Mouse (Mus musculus): ENCODE data around the gene Tulp2. TPM values are rescaled to one million over a fixed set of nuclear protein-coding genes. Genes with fewer than 3 reads are reported as not detected.

Gene Tulp2
- polyA plus RNA-seq (2014; fragmentation: Nextera tagmentation; extraction: Ambion mirVana), result 1.5 and 2.2 TPM in 2 replicates

- H3K9ac ChIP-seq (ENCODE audit: low read depth, low read length), result no peak within 1 kb of the TSS
- no peak within 1 kb of the TSS for H3K4me3 ChIP-seq (ENCODE audit: low read depth, low read length)
- H3K4me2 ChIP-seq, result no peak within 1 kb of the TSS
- no peaks in the 10 kb centered on the region for H3K4me1 ChIP-seq (ENCODE audit: control insufficient read depth, insufficient read depth, low read length)
- H3K27me3 ChIP-seq (ENCODE audit: control insufficient read depth, insufficient read depth, low read length), result no peaks in the 10 kb centered on the region
- peak; percentile 60; the same call in 1 of the 2 replicates for ATAC-seq (replicated peaks; ENCODE audit: insufficient number of reproducible peaks, low FRiP score, low TSS enrichment)
- no peaks in the 10 kb centered on the region for H3K9me3 ChIP-seq (replicated peaks; ENCODE audit: control insufficient read depth, low read length)
- 44% methylated on average over 15 of the region's 15 CpGs for WGBS (ENCODE audit: insufficient replicate concordance)
- H3K27ac ChIP-seq (ENCODE audit: low read depth, low read length), result no peak within 1 kb of the TSS
- H3K36me3 ChIP-seq (ENCODE audit: control insufficient read depth, insufficient read depth, low read length), result no peaks in the 10 kb centered on the region
These were observed at the start of gene Tulp2 for GRCm38 (mm10) chr7:45481374-45481927. TSS of gene Tulp2 (plus strand) at chr7:45481877.

GRCm38 (mm10) chr7:45433835-45434202, 47.9 kb upstream of the Tulp2 start:
- peak overlapping the region; percentile 86 for H3K4me3 ChIP-seq (ENCODE audit: low read depth, low read length)
- H3K36me3 ChIP-seq (ENCODE audit: control insufficient read depth, insufficient read depth, low read length), result peaks cover 10% of the 10 kb centered on the region; the same call in 1 of the 2 replicates
- peaks cover 38% of the 10 kb centered on the region for H3K4me1 ChIP-seq (ENCODE audit: control insufficient read depth, insufficient read depth, low read length)
- no peaks in the 10 kb centered on the region for H3K27me3 ChIP-seq (ENCODE audit: control insufficient read depth, insufficient read depth, low read length)
- no peak for ATAC-seq (replicated peaks; ENCODE audit: insufficient number of reproducible peaks, low FRiP score, low TSS enrichment)
- H3K9ac ChIP-seq (ENCODE audit: low read depth, low read length), result peak overlapping the region; percentile 87
- H3K9me3 ChIP-seq (replicated peaks; ENCODE audit: control insufficient read depth, low read length), result no peaks in the 10 kb centered on the region
- H3K4me2 ChIP-seq, result peak overlapping the region; percentile 96
- H3K27ac ChIP-seq (ENCODE audit: low read depth, low read length), result peak overlapping the region; percentile 91; the same call in 1 of the 2 replicates
- 2% methylated on average over 7 of the region's 7 CpGs for WGBS (ENCODE audit: insufficient replicate concordance)

- peak within 1 kb of the TSS; percentile 96 for H3K4me2 ChIP-seq
- H3K27me3 ChIP-seq (ENCODE audit: control insufficient read depth, insufficient read depth, low read length), result no peaks in the 10 kb centered on the region
- H3K4me1 ChIP-seq (ENCODE audit: control insufficient read depth, insufficient read depth, low read length), result peaks cover 38% of the 10 kb centered on the region
- H3K9me3 ChIP-seq (replicated peaks; ENCODE audit: control insufficient read depth, low read length), result no peaks in the 10 kb centered on the region
- H3K36me3 ChIP-seq (ENCODE audit: control insufficient read depth, insufficient read depth, low read length), result peaks cover 6% of the 10 kb centered on the region; the same call in 1 of the 2 replicates
- peak within 1 kb of the TSS; percentile 86 for H3K4me3 ChIP-seq (ENCODE audit: low read depth, low read length)
- peak within 1 kb of the TSS; percentile 91 for H3K27ac ChIP-seq (ENCODE audit: low read depth, low read length)
- peak within 1 kb of the TSS; percentile 95 for H3K9ac ChIP-seq (ENCODE audit: low read depth, low read length)
- ATAC-seq (replicated peaks; ENCODE audit: insufficient number of reproducible peaks, low FRiP score, low TSS enrichment), result peak; percentile 93
- 1% methylated on average over 45 of the region's 45 CpGs for WGBS (ENCODE audit: insufficient replicate concordance)
These were observed 47.3 kb upstream of the Tulp2 start, which contains the start of gene Gys1 for GRCm38 (mm10) chr7:45434203-45435015. TSS of gene Gys1 (plus strand) at chr7:45434844.

GRCm38 (mm10) chr7:45435038-45435437, 46.6 kb upstream of the Tulp2 start:
- H3K9ac ChIP-seq (ENCODE audit: low read depth, low read length), result peak overlapping the region; percentile 95
- peaks cover 2% of the 10 kb centered on the region; the same call in 1 of the 2 replicates for H3K36me3 ChIP-seq (ENCODE audit: control insufficient read depth, insufficient read depth, low read length)
- ATAC-seq (replicated peaks; ENCODE audit: insufficient number of reproducible peaks, low FRiP score, low TSS enrichment), result no peak
- H3K4me2 ChIP-seq, result peak overlapping the region; percentile 96
- H3K27me3 ChIP-seq (ENCODE audit: control insufficient read depth, insufficient read depth, low read length), result no peaks in the 10 kb centered on the region
- 2% methylated on average over 16 of the region's 16 CpGs for WGBS (ENCODE audit: insufficient replicate concordance)
- H3K4me1 ChIP-seq (ENCODE audit: control insufficient read depth, insufficient read depth, low read length), result peaks cover 38% of the 10 kb centered on the region
- H3K9me3 ChIP-seq (replicated peaks; ENCODE audit: control insufficient read depth, low read length), result no peaks in the 10 kb centered on the region
- peak overlapping the region; percentile 86 for H3K4me3 ChIP-seq (ENCODE audit: low read depth, low read length)
- peak overlapping the region; percentile 84 for H3K27ac ChIP-seq (ENCODE audit: low read depth, low read length)

- ATAC-seq (replicated peaks; ENCODE audit: insufficient number of reproducible peaks, low FRiP score, low TSS enrichment), result no peak
- Histone ChIP-seq H3K4me2 (peak overlapping the region; percentile 96), H3K9me3 (replicated peaks; ENCODE audit: control insufficient read depth, low read length) (no peaks in the 10 kb centered on the region), H3K4me3 (ENCODE audit: low read depth, low read length) (peak overlapping the region; percentile 86), H3K27ac (ENCODE audit: low read depth, low read length) (no peak overlapping the region), H3K27me3 (ENCODE audit: control insufficient read depth, insufficient read depth, low read length) (no peaks in the 10 kb centered on the region), H3K9ac (ENCODE audit: low read depth, low read length) (no peak overlapping the region), H3K4me1 (ENCODE audit: control insufficient read depth, insufficient read depth, low read length) (peaks cover 38% of the 10 kb centered on the region), H3K36me3 (ENCODE audit: control insufficient read depth, insufficient read depth, low read length) (peaks cover 7% of the 10 kb centered on the region)
- 81% methylated on average over 5 of the region's 5 CpGs for WGBS (ENCODE audit: insufficient replicate concordance)
These were observed 45.2 kb upstream of the Tulp2 start for GRCm38 (mm10) chr7:45436444-45436843.

GRCm38 (mm10) chr7:45437046-45437445, 44.6 kb upstream of the Tulp2 start:
- WGBS (ENCODE audit: insufficient replicate concordance), result 20% methylated on average over 6 of the region's 6 CpGs
- Histone ChIP-seq H3K9me3 (replicated peaks; ENCODE audit: control insufficient read depth, low read length) (no peaks in the 10 kb centered on the region), H3K27me3 (ENCODE audit: control insufficient read depth, insufficient read depth, low read length) (no peaks in the 10 kb centered on the region), H3K27ac (ENCODE audit: low read depth, low read length) (no peak overlapping the region), H3K4me1 (ENCODE audit: control insufficient read depth, insufficient read depth, low read length) (peaks cover 38% of the 10 kb centered on the region), H3K36me3 (ENCODE audit: control insufficient read depth, insufficient read depth, low read length) (peaks cover 11% of the 10 kb centered on the region), H3K9ac (ENCODE audit: low read depth, low read length) (no peak overlapping the region), H3K4me3 (ENCODE audit: low read depth, low read length) (no peak overlapping the region; the same call in 1 of the 2 replicates), H3K4me2 (peak overlapping the region; percentile 96)
- no peak for ATAC-seq (replicated peaks; ENCODE audit: insufficient number of reproducible peaks, low FRiP score, low TSS enrichment)

- H3K4me3 ChIP-seq (ENCODE audit: low read depth, low read length), result no peak within 1 kb of the TSS; the same call in 1 of the 2 replicates
- H3K36me3 ChIP-seq (ENCODE audit: control insufficient read depth, insufficient read depth, low read length), result peaks cover 13% of the 10 kb centered on the region
- WGBS (ENCODE audit: insufficient replicate concordance), result 17% methylated on average over 19 of the region's 19 CpGs
- peaks cover 38% of the 10 kb centered on the region for H3K4me1 ChIP-seq (ENCODE audit: control insufficient read depth, insufficient read depth, low read length)
- H3K9ac ChIP-seq (ENCODE audit: low read depth, low read length), result peak within 1 kb of the TSS; percentile 46
- ATAC-seq (replicated peaks; ENCODE audit: insufficient number of reproducible peaks, low FRiP score, low TSS enrichment), result no peak
- H3K4me2 ChIP-seq, result peak within 1 kb of the TSS; percentile 96
- H3K27me3 ChIP-seq (ENCODE audit: control insufficient read depth, insufficient read depth, low read length), result no peaks in the 10 kb centered on the region
- no peaks in the 10 kb centered on the region for H3K9me3 ChIP-seq (replicated peaks; ENCODE audit: control insufficient read depth, low read length)
- H3K27ac ChIP-seq (ENCODE audit: low read depth, low read length), result no peak within 1 kb of the TSS
These were observed 44.0 kb upstream of the Tulp2 start, which contains the start of gene Ruvbl2 for GRCm38 (mm10) chr7:45437521-45438276. TSS of gene Ruvbl2 (minus strand) at chr7:45438096.

Measured in heart, embryonic 11.5 days (tissue).